Mouse (Mus musculus) liver, adult 2 months (tissue): Measurements from ENCODE around the gene Sfxn3.

Experiments
- CTCF ChIP-seq: fragments of 200-500 bp; IDR thresholded peaks from 2 replicates; pipeline ENCODE4 v1.5.1; 2011; ENCODE audit warnings: low read depth, low read length, control low read depth
- POLR2A ChIP-seq: fragments of 200-500 bp; IDR thresholded peaks from 2 replicates; pipeline ENCODE4 v1.6.1; 2011; ENCODE audit warnings: low read length, control low read depth; ENCODE audit not compliant: insufficient read depth; ENCODE audit errors: extremely low read depth

DNA sequence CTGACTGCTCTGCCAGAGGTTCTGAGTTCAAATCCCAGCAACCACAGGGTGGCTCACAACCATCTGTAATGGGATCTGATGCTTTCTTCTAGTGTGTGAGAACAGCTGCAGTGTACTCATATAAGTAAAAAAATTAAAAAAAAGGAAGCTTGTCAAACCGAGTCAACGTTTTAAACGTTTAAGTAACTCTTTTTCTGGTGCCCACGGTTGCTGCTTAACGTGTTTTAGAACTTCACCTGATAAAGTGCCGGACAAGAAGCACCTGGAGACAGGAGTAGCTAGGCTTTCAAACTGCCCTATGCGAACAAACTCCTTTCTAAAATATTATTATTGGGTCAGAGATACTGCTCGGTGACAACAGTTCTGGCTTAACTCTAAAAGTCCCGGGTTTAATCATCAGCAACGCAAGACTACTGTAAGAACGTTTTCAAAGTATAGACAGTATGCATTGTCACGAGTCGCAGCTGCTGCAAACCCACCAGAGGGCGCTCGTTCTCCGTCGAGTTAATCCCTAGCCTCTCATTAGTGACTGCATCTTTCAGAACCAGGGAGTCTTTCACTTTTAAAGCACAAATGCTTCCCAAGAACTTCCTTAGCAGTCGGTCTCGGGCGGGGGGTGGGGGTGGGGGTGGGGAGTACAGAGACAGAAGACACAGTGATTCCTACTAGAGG, 26.7 kb downstream of the Sfxn3 start:
- peak; percentile 93 for TF ChIP-seq CTCF
- no peak for TF ChIP-seq POLR2A
